Mouse (Mus musculus) E14TG2a.4 (cell line): ENCODE measurements at regions not wholly inside any gene's neighbourhood (a gene's known extent, or its start where the extent isn't known, plus 50 kb on each side); places are given as distances from the start of the nearest gene placed in this dataset.
A peak's percentile ranks its signal among the peaks of the same experiment; 100 is the strongest.

Source experiments
- H3K27me3 ChIP-seq: 2 replicates; pipeline ENCODE4 v1.6.1; 2014; ENCODE audit warnings: low read length, control low read depth; ENCODE audit not compliant: insufficient read depth
- H3K36me3 ChIP-seq: 2 replicates; pipeline ENCODE4 v1.6.1; 2014; ENCODE audit warnings: low read length, control low read depth; ENCODE audit not compliant: insufficient read depth
- H3K4me1 ChIP-seq: replicated peaks from 2 replicates; pipeline ENCODE4 v1.6.1; 2014; ENCODE audit warnings: low read depth, low read length, control low read depth
- H3K4me3 ChIP-seq: replicated peaks from 2 replicates; pipeline ENCODE4 v1.5.1; 2014; ENCODE audit warnings: mild to moderate bottlenecking, low read length
- H3K9me3 ChIP-seq: 2 replicates; pipeline ENCODE4 v1.6.1; 2014; ENCODE audit warnings: low read length, control low read depth
- CTCF ChIP-seq: conservative IDR thresholded peaks from 2 replicates; pipeline ENCODE4 v1.5.1; 2014; ENCODE audit warnings: low read length
- NANOG ChIP-seq: IDR thresholded peaks from 2 replicates; pipeline ENCODE4 v1.6.1; 2014; ENCODE audit warnings: borderline replicate concordance, low read length, mixed read lengths
- POU5F1 ChIP-seq: IDR thresholded peaks from 2 replicates; pipeline ENCODE4 v1.6.1; 2014; ENCODE audit warnings: low read length, borderline replicate concordance

- no peak overlapping the region for H3K4me3 ChIP-seq
- TF ChIP-seq NANOG (no peak), CTCF (no peak), POU5F1 (no peak)
- H3K4me1 ChIP-seq: 0 out of 2 replicates have a peak, but pooled peaks cover 4% of the 10 kb centered on the region
- H3K9me3 ChIP-seq: no peaks in the 10 kb centered on the region
- H3K27me3 ChIP-seq: no peaks in the 10 kb centered on the region
- no peaks in the 10 kb centered on the region for H3K36me3 ChIP-seq
Measured at GRCm38 (mm10) chr4:69197577-69197976, 243.4 kb upstream of the Brinp1 start.

GRCm38 (mm10) chr4:69196094-69196493, 241.9 kb upstream of the Brinp1 start:
- Histone ChIP-seq H3K4me3 (0 out of 2 replicates have a peak overlapping the region, but pooled peaks have one; percentile 48), H3K27me3 (no peaks in the 10 kb centered on the region), H3K4me1 (0 out of 2 replicates have a peak, but pooled peaks cover 4% of the 10 kb centered on the region), H3K9me3 (no peaks in the 10 kb centered on the region), H3K36me3 (no peaks in the 10 kb centered on the region)
- TF ChIP-seq CTCF: no peak
- no peak for TF ChIP-seq NANOG
- TF ChIP-seq POU5F1: no peak

GRCm38 (mm10) chr4:69195645-69196044, 241.4 kb upstream of the Brinp1 start:
- 0 out of 2 replicates have a peak, but pooled peaks cover 4% of the 10 kb centered on the region for H3K4me1 ChIP-seq
- no peaks in the 10 kb centered on the region for H3K9me3 ChIP-seq
- H3K4me3 ChIP-seq: peak overlapping the region; percentile 48
- no peaks in the 10 kb centered on the region for H3K27me3 ChIP-seq
- H3K36me3 ChIP-seq: no peaks in the 10 kb centered on the region
- peak; percentile 63 for TF ChIP-seq CTCF
- TF ChIP-seq NANOG: no peak
